Comparison of ENCODE assay signal across 8 mouse cellular contexts in genomic region chr3:152477796-152478527, GRCm38 (mm10).
DNase-seq lines count a peak whose midpoint lies in the region; ATAC-seq and TF ChIP-seq lines count a peak whose summit lies in the region.

No protein-coding gene starts in this region.

- H3K36me3 ChIP-seq in heart, adult 2 months (ENCODE audit: control insufficient read depth, insufficient read depth, low read length) = no peaks in the 10 kb centered on the region
- H3K36me3 ChIP-seq in limb, embryonic 15.5 days = no peaks in the 10 kb centered on the region
- H3K36me3 ChIP-seq in midbrain, embryonic 15.5 days (replicated peaks) = no peaks in the 10 kb centered on the region

- intact Hi-C loops in heart, adult 2 months (cut with DNase I) = loop anchor here (2.0 kb wide), 1 partner anchor 83 kb away; the partner anchor contains the start of gene Zzz3

- peak overlapping the region; percentile 83 for H3K4me2 ChIP-seq in limb, embryonic 15.5 days
- H3K4me2 ChIP-seq in midbrain, embryonic 15.5 days = peak overlapping the region; percentile 47

- peaks cover 2% of the 10 kb centered on the region; the same call in 1 of the 2 replicates for H3K4me1 ChIP-seq in heart, adult 2 months (ENCODE audit: control insufficient read depth, insufficient read depth, low read length)
- H3K4me1 ChIP-seq in limb, embryonic 15.5 days = peaks cover 20% of the 10 kb centered on the region
- H3K4me1 ChIP-seq in midbrain, embryonic 15.5 days = peaks cover 12% of the 10 kb centered on the region

- peak; percentile 86 for TF ChIP-seq CTCF in heart, adult 2 months (IDR thresholded peaks at IDR 0.05)

- H3K9ac ChIP-seq in heart, adult 2 months (ENCODE audit: low read depth, low read length) = peak overlapping the region; percentile 47
- peak overlapping the region; percentile 17; the same call in 1 of the 2 replicates for H3K9ac ChIP-seq in limb, embryonic 15.5 days
- no peak overlapping the region for H3K9ac ChIP-seq in midbrain, embryonic 15.5 days

- ATAC-seq in limb, embryonic 15.5 days (ENCODE audit: insufficient number of reproducible peaks, low FRiP score, low TSS enrichment, low read depth) = peak; percentile 69; the same call in 1 of the 2 replicates
- ATAC-seq in midbrain, embryonic 15.5 days (replicated peaks) = peak; percentile 61

- H3K27ac ChIP-seq in heart, adult 2 months = peak overlapping the region; percentile 42
- peak overlapping the region; percentile 71 for H3K27ac ChIP-seq in limb, embryonic 15.5 days
- H3K27ac ChIP-seq in midbrain, embryonic 15.5 days = no peak overlapping the region

- 6% methylated on average over 23 of the region's 23 CpGs for WGBS in heart, adult 2 months
- 5% methylated on average over 23 of the region's 23 CpGs for WGBS in limb, embryonic 15.5 days
- WGBS in midbrain, embryonic 15.5 days = 8% methylated on average over 23 of the region's 23 CpGs

- no peaks in the 10 kb centered on the region for H3K79me2 ChIP-seq in heart, adult 2 months (replicated peaks; ENCODE audit: control insufficient read depth, insufficient read depth, low read length)

- no peak for TF ChIP-seq POLR2A in heart, adult 2 months (IDR thresholded peaks at IDR 0.05; ENCODE audit: insufficient read depth, low read depth, low read length)

- H3K27me3 ChIP-seq in heart, adult 2 months (ENCODE audit: control insufficient read depth, insufficient read depth, low read length) = no peaks in the 10 kb centered on the region
- no peaks in the 10 kb centered on the region for H3K27me3 ChIP-seq in limb, embryonic 15.5 days
- 0 out of 2 replicates have a peak, but pooled peaks cover 7% of the 10 kb centered on the region for H3K27me3 ChIP-seq in midbrain, embryonic 15.5 days (replicated peaks)

- peak; percentile 80 for DNase-seq in 3134 (ENCODE audit: extremely low read depth, insufficient read length, low spot score)
- DNase-seq in adrenal gland, adult 2 months = peak; percentile 76
- DNase-seq in embryo, embryonic 11.5 days (ENCODE audit: low read depth, low spot score) = peak; percentile 47
- peak; percentile 73 to 77 for DNase-seq in heart, adult 2 months
- peak; percentile 83 for DNase-seq in kidney, adult 18-20 months
- peak; percentile 40 to 44 for DNase-seq in spleen, postnatal 14 days (ENCODE audit: low spot score in 2 of 2)

- H3K4me3 ChIP-seq in heart, adult 2 months = peak overlapping the region; percentile 49
- peak overlapping the region; percentile 42 for H3K4me3 ChIP-seq in limb, embryonic 15.5 days
- peak overlapping the region; percentile 26 for H3K4me3 ChIP-seq in midbrain, embryonic 15.5 days

- H3K9me3 ChIP-seq in limb, embryonic 15.5 days = no peaks in the 10 kb centered on the region
- H3K9me3 ChIP-seq in midbrain, embryonic 15.5 days = no peaks in the 10 kb centered on the region

- TF ChIP-seq EP300 in heart, adult 2 months (IDR thresholded peaks at IDR 0.05; ENCODE audit: insufficient read depth, low read depth, low read length) = 0 out of 2 replicates have a peak, but pooled peaks have one; percentile 9
